Mouse (Mus musculus): ENCODE data around the gene Ceacam5. TPM values are rescaled to one million over a fixed set of nuclear protein-coding genes. Genes with fewer than 3 reads are reported as not detected.

Ceacam5 gene
- polyA plus RNA-seq (2014; fragmentation: Nextera tagmentation; extraction: Ambion mirVana), result not detected in 2 replicates

DNA sequence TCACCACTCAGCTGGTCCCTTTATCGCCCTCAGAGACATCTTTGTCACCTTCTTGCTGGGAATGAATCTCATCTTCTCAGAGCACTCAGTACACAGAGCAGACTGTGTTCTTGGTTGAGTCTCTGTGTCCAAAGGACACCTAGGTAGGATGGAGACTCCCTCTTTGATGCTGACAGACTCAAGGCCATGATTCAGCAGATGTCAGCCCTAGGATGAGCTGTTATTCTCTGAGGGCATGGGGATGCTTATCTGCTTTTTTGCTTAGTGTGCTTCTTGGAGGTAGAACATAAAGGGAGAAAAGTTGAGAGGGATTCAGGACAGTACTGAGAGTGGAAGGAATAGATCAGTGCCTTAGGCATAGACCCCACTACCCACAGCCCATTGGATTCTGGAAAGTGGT lies at the start of gene Ceacam5:
Gene Ceacam5, plus strand, starts transcription at position 301 of the 400 bp plus-strand sequence.
- Histone ChIP-seq H3K9me3 (ENCODE audit: control insufficient read depth, low read depth, low read length) (no peaks in the 10 kb centered on the region; the same call in 1 of the 2 replicates), H3K4me1 (ENCODE audit: control insufficient read depth, insufficient read depth, low read length) (no peaks in the 10 kb centered on the region), H3K27ac (ENCODE audit: low read length) (no peak within 1 kb of the TSS), H3K4me3 (ENCODE audit: low read depth, low read length) (no peak within 1 kb of the TSS), H3K27me3 (ENCODE audit: control insufficient read depth, insufficient read depth, low read length) (no peaks in the 10 kb centered on the region), H3K36me3 (ENCODE audit: control insufficient read depth, insufficient read depth, low read length) (no peaks in the 10 kb centered on the region), H3K9ac (replicated peaks; ENCODE audit: low read depth, low read length) (no peak within 1 kb of the TSS), H3K4me2 (replicated peaks; ENCODE audit: low read depth, low read length) (no peak within 1 kb of the TSS)
- no peak for ATAC-seq (ENCODE audit: insufficient number of reproducible peaks, insufficient read depth, low FRiP score, low read depth)
- WGBS, result 68% methylated on average over 1 of the region's 1 CpGs

Other genes starting within 250 kb of the Ceacam5 start
- gene Ceacam14, start 99.4 kb downstream of the Ceacam5 start, polyA plus RNA-seq (2014; fragmentation: Nextera tagmentation; extraction: Ambion mirVana), result not detected in 2 replicates
- gene Gm5155, start 158.5 kb downstream of the Ceacam5 start, polyA plus RNA-seq (2014; fragmentation: Nextera tagmentation; extraction: Ambion mirVana), result not detected in 2 replicates

Measured in stomach, embryonic 14.5 days (tissue).